Mouse (Mus musculus) gastrocnemius, postnatal 14 days (tissue): ENCODE measurements around the gene Wwtr1. TPM values are rescaled to one million over a fixed set of nuclear protein-coding genes. Genes with fewer than 3 reads are reported as not detected.

Source experiments
- DNase-seq: peaks from one replicate; pipeline ENCODE4 v3.0.0; 2021; ENCODE audit warnings: mixed read lengths
- intact Hi-C: fragments of 180-260 bp; cut with DNase I; formaldehyde crosslinking; loops from one replicate; pipeline ENCODE4 v1.15.1; 2025; ENCODE audit warnings: low total_unique reads
- total RNA-seq, 2 experiments: library from RNA; stranded (reverse); gene quantifications; 2 replicates each; pipeline ENCODE4 v1.2.3; 2021

Wwtr1 gene
- total RNA-seq, 2 experiments from 2014 or later: 32.1 to 38.1 TPM

DNA sequence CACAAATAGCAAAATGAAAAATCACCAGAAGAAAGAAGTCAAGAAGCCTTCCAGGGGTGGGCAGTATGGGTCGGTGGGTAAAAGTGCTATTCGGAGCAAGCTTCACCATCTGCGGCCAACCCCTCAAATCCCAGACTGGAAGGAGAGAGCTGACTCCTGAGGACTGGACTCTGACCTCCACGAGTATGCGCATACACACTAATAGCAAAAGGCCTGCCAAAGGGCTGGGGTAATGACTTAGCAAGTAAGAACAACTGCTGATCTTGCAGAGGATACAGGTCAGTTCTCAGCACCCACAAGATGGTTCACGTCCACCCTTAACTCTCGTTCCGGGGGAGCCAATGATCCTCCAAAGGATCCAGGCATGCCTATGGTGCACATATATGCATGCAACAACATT is 101.3 kb downstream of the Wwtr1 start:
- intact Hi-C loops: loop anchor here (10.0 kb wide), 1 partner anchor 100 kb away; the partner anchor contains the start of gene Wwtr1
- no peak for DNase-seq

DNA sequence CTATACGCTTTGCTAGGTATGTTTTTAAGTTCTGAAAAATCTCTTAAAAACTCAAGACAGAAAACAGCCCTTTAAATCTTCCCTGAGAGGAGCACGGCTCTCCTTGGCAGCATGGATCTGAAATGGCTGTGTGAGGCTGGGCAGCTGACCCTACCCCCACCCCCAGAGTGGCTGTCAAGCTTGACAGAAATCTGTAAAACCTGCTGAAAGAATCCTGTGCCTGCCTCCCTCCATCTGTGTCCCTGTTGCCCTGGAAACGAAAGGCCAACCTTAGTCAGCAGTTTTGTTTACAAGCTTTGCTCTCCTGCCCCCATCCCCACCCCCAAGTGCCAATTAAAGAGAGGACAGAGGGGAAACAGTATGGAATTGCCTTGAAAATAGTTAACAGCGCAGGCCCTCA is 103.3 kb downstream of the Wwtr1 start:
- DNase-seq: no peak
- intact Hi-C loops: loop anchor here (10.0 kb wide), 1 partner anchor 102 kb away; the partner anchor contains the start of gene Wwtr1

DNA sequence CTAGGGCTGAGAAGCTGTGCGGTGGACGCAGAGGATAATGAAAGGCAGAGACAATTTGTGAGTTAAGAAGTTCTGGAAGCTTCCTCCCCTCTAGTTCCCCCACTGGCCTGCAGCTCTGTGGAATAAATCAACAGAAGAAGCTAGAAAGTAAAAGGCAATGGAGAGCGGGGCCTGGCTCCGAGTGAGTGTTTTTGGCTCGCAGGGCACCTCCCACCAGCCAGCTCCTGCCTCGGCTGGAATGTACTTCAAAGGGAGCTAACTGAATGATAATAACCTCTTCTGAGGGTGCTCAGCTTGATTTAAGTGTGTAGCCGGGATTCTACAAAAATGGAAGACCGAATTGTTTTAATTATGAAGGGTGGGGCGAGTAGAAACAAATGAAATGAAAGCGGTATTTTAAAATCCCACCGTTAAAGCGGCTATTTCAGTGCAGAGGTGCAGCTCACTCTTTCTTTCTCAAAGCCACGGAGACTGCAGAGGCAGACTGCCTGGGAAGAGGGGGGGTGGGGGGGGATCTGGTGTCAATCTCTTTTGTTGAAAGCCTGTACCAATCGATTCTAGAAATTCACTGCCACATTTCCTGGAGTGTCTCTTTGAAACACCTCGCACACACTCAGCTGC is 104.6 kb downstream of the Wwtr1 start:
- intact Hi-C loops: loop anchor here (2.0 to 10.0 kb wide), 2 partner anchors 104 to 154 kb away; partner anchors contain the start of gene Wwtr1
- peak; percentile 47 for DNase-seq

DNA sequence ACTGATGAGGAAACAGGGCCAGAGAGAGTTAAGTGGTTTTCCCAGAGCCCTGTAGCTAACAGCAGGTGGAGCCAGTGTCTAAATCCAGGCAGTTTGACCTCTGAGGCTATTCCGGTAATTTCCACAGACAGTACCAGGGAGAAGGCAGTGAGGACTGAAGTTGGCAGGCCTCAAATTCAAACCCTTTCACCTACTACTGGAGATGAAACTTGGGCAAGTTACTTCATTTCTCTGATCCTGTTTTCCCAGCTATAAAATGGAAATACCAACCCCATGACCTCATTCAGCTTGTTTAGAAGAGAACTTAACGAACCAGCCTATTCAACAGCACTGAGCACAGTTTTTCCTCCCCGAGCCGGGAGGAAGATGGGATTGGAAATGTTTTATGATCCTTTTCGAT is 105.4 kb downstream of the Wwtr1 start:
- DNase-seq: peak; percentile 28

GRCm38 (mm10) chr3:57469325-57469724 is 106.4 kb downstream of the Wwtr1 start:
- intact Hi-C loops: no loop called here
- no peak for DNase-seq

More for the DNA sequence above, 105.4 kb downstream of the Wwtr1 start:
- intact Hi-C loops: loop anchor here (2.0 to 10.0 kb wide), 2 partner anchors 104 to 154 kb away; partner anchors contain the start of gene Wwtr1

DNA sequence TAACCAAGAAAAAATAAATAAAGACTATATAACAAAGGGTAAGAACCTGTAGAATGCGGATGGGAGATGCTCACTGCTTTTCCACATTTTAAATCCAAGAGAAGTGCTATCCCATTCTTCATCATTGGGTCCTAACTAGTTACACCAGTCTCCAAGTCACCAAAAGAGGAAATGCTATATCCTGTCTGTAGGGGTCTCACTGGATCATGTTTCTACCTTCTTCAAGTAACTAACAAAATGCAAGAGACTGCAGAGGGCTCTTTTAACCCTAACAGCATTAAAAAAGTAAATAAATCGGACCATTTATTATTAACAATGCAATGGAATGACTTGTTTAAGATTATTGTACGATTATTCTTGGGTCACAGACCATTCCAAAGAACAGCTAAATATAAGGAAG is 109.4 kb downstream of the Wwtr1 start:
- intact Hi-C loops: no loop called here
- DNase-seq: no peak

DNA sequence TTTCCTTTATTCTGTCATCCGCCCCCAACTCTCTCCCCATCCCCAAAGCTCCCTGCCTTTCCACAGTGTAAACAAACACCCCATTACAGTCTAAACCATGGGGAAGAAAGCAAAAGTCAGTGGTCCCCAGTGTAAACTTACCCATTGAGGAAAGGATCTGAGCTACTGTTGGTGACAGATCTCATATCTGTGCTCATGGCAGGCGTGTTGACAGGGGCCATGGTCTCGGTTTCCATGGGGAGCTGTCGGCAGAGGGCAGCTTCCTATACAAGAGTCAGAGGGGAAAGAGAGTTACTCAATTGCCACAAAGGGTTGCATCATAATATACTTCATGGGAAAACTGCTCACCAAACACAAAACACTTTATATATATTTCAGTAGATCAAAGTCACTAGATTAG is 112.4 kb downstream of the Wwtr1 start:
- no peak for DNase-seq
- intact Hi-C loops: no loop called here

DNA sequence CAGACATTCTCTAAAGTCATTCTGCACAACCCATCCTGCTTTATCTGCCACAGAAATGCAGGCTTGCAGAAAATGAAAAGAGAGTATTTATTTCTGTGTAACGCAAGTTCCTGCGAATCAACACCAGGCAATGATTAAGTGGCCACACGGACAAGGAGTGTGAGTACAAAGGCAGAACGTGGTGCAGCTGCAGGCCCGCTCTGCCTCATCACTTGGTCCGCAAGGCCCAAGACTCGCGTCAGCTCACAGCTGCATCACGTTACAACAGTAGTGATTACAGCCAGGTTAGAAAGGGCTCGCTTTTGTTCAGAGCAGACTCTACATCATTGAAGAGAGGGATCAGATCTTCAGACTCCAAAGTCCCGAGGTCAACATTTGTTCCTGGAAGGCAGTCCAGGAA is 117.1 kb downstream of the Wwtr1 start:
- DNase-seq: no peak
- intact Hi-C loops: no loop called here

DNA sequence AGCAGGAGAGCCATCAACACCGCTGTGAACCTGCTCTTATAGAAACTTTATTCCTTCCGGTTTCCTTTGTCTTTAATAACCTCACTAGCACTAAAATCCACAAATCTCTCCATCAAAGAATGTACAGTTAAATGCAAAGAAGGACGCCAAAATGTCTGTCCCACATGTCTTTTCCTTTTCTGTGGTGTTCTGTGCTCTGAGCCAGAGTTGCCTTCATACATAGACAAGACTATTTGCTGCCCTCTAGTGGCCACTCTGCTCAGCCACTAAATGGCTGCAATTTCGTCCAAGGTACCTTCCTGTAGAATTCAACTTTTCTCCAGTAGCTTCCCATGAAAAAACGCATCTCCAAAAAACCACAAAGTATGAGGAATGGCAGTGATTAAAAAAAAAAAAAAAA is 127.3 kb downstream of the Wwtr1 start:
- DNase-seq: peak; percentile 66
- intact Hi-C loops: loop anchor here (5.0 kb wide), 1 partner anchor 181 kb away; no protein-coding TSS in a partner anchor

- no peak for DNase-seq
- intact Hi-C loops: loop anchor here (5.0 kb wide), 1 partner anchor 181 kb away; no protein-coding TSS in a partner anchor
Observed at GRCm38 (mm10) chr3:57447889-57448288, 127.8 kb downstream of the Wwtr1 start.

GRCm38 (mm10) chr3:57445706-57446105 is 130.0 kb downstream of the Wwtr1 start:
- DNase-seq: peak; percentile 30
- intact Hi-C loops: loop anchor here (5.0 kb wide), 1 partner anchor 178 kb away; no protein-coding TSS in a partner anchor

- no peak for DNase-seq
- intact Hi-C loops: no loop called here
Observed at GRCm38 (mm10) chr3:57440956-57441355, 134.8 kb downstream of the Wwtr1 start.

- intact Hi-C loops: no loop called here
- no peak for DNase-seq
Observed at GRCm38 (mm10) chr3:57435364-57435763, 140.3 kb downstream of the Wwtr1 start.

DNA sequence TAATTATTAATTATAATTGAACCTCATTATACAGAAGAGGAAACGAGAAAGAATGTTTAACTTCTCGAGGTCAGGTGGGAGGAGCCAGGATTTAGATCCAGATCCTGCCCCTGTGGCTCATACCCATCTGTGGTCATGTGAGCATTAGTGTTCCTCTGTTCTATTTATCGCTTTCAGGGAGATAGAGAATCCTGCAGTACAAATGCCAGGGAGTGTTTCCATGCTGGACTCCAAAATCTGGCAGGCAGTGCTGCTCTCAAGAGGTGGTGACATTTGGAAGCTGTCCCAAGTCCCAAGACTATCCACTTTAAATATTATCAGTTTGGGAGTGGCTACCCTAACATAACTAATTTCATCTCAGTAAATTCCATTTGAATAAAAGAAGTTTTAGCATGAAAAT is 144.0 kb downstream of the Wwtr1 start:
- intact Hi-C loops: no loop called here
- no peak for DNase-seq

GRCm38 (mm10) chr3:57429486-57429885 is 146.2 kb downstream of the Wwtr1 start:
- intact Hi-C loops: no loop called here
- no peak for DNase-seq

GRCm38 (mm10) chr3:57428682-57429464 is 146.8 kb downstream of the Wwtr1 start:
- DNase-seq: no peak

DNA sequence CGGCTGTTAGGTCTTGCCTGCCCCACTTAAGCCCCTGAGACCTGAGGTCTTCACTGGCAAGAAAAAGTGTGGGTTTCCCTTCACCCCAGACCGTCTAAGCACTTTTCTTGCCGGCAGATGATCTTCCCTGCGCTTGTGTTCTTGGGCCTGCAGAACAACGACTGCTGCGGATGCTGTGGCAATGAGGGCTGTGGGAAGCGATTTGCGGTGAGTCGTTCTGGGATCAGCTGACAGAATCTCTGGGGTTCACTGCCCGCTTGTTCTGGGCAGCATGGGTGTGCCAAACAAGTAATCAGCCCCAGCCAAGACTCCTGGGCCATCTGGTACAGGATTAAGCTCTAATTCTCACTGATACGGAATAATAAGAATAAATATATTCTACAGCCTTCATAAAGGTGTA is 149.4 kb downstream of the Wwtr1 start:
- intact Hi-C loops: no loop called here
- no peak for DNase-seq

More at GRCm38 (mm10) chr3:57428682-57429464, 146.8 kb downstream of the Wwtr1 start:
- intact Hi-C loops: no loop called here

DNA sequence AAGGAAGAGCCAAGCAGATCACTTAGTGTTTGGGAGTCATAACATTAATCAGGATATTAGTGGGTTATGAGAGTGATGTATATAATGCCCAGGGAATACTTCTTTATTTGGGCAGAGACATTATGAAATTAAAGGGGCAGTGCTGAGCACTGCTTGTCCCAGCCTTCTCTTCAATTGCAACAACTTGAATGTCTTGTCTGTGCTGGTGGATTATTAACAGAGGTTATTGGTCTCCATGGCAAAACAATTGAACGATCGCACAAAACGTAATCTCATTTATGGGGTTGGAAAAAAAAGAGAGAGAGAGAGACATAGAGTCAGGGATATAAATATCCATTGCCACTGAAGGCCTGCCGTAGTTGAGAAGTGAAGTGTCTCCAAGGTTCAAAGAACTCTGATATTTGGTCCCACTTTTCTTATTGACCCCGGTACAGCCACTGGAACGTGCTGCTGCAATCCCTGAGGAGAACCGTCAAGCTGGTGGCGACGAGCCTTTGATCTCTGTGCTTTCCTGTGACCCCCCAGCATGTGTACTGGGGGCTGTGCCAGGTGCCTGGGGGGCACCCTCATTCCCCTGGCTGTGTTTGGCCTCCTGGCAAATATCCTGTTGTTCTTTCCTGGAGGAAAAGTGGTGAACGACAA is 150.5 kb downstream of the Wwtr1 start, which contains the start of gene Tm4sf4:
Tm4sf4 (plus strand) TSS at position 226 of the 642 bp plus-strand sequence.
- DNase-seq: no peak
- intact Hi-C loops: no loop called here

- intact Hi-C loops: no loop called here
- DNase-seq: no peak
Observed at GRCm38 (mm10) chr3:57420660-57421059, 155.1 kb downstream of the Wwtr1 start.

GRCm38 (mm10) chr3:57420233-57420632 is 155.5 kb downstream of the Wwtr1 start:
- no peak for DNase-seq
- intact Hi-C loops: no loop called here
